Mouse (Mus musculus): ENCODE results near the gene Lrrc4.

Gene Lrrc4

GRCm38 (mm10) chr6:28823375-28823774, 8.2 kb downstream of the Lrrc4 start:
- no peak for DNase-seq

GRCm38 (mm10) chr6:28822296-28822695, 9.3 kb downstream of the Lrrc4 start:
- no peak for DNase-seq

- no peak for DNase-seq
These were observed 11.8 kb downstream of the Lrrc4 start for GRCm38 (mm10) chr6:28819509-28820358.

- peak; percentile 72 for DNase-seq
These were observed 14.5 kb downstream of the Lrrc4 start for GRCm38 (mm10) chr6:28817039-28817438.

GRCm38 (mm10) chr6:28814895-28815294, 16.7 kb downstream of the Lrrc4 start:
- DNase-seq = no peak

- DNase-seq = no peak
These were observed 18.5 kb downstream of the Lrrc4 start for GRCm38 (mm10) chr6:28813057-28813456.

- no peak for DNase-seq
These were observed 26.8 kb downstream of the Lrrc4 start for GRCm38 (mm10) chr6:28804751-28805150.

GRCm38 (mm10) chr6:28803678-28804279, 27.8 kb downstream of the Lrrc4 start:
- DNase-seq = no peak

GRCm38 (mm10) chr6:28800976-28801375, 30.6 kb downstream of the Lrrc4 start:
- peak; percentile 59 for DNase-seq

GRCm38 (mm10) chr6:28799818-28800217, 31.7 kb downstream of the Lrrc4 start:
- no peak for DNase-seq

- no peak for DNase-seq
These were observed 35.6 kb downstream of the Lrrc4 start for GRCm38 (mm10) chr6:28795792-28796515.

GRCm38 (mm10) chr6:28795380-28795779, 36.2 kb downstream of the Lrrc4 start:
- no peak for DNase-seq

GRCm38 (mm10) chr6:28791809-28792208, 39.7 kb downstream of the Lrrc4 start:
- no peak for DNase-seq

GRCm38 (mm10) chr6:28791183-28791582, 40.4 kb downstream of the Lrrc4 start:
- DNase-seq = no peak

- DNase-seq = no peak
These were observed 41.9 kb downstream of the Lrrc4 start for GRCm38 (mm10) chr6:28789685-28790084.

GRCm38 (mm10) chr6:28787133-28787532, 44.4 kb downstream of the Lrrc4 start:
- no peak for DNase-seq

GRCm38 (mm10) chr6:28785770-28786169, 45.8 kb downstream of the Lrrc4 start:
- DNase-seq = no peak

GRCm38 (mm10) chr6:28783953-28784352, 47.6 kb downstream of the Lrrc4 start:
- DNase-seq = no peak

- DNase-seq = no peak
These were observed 48.4 kb downstream of the Lrrc4 start for GRCm38 (mm10) chr6:28783082-28783647.

GRCm38 (mm10) chr6:28781696-28782095, 49.9 kb downstream of the Lrrc4 start:
- peak; percentile 59 for DNase-seq

- DNase-seq = no peak
These were observed 60.2 kb downstream of the Lrrc4 start for GRCm38 (mm10) chr6:28771331-28771730.

GRCm38 (mm10) chr6:28767891-28768481, 63.6 kb downstream of the Lrrc4 start:
- no peak for DNase-seq

GRCm38 (mm10) chr6:28766622-28767021, 64.9 kb downstream of the Lrrc4 start:
- no peak for DNase-seq

Measured in right cerebral cortex, postnatal 25 days (tissue).